19 mouse cellular contexts compared by ENCODE assay signal in genomic region chr8:48011871-48012270, GRCm38 (mm10).
"Had no signal": no experiment of that assay in that cellular context is flagged by ENCODE, and none has a peak within 500 bp of the region (broad histone marks: within the 10 kb centered on the region; RNA-seq: fewer than 3 reads in every experiment).

No protein-coding gene starts in this region.

- H3K36me3 ChIP-seq: lung, embryonic 15.5 days; midbrain, embryonic 10.5 days; midbrain, embryonic 12.5 days; neural tube, embryonic 13.5 days; neural tube, embryonic 15.5 days had no signal

- H3K9me3 ChIP-seq: lung, embryonic 15.5 days; midbrain, embryonic 10.5 days; midbrain, embryonic 12.5 days; neural tube, embryonic 13.5 days; neural tube, embryonic 15.5 days had no signal

- ATAC-seq: lung, postnatal 0 days; midbrain, embryonic 16.5 days had no signal

- H3K9ac ChIP-seq: lung, embryonic 15.5 days; midbrain, embryonic 12.5 days; neural tube, embryonic 13.5 days; neural tube, embryonic 15.5 days had no signal

- DNase-seq: lung, adult 18-20 months; lung, postnatal 4 days; midbrain, embryonic 14.5 days; retina, postnatal 1 day; right cerebral cortex, adult 18-20 months; right cerebral cortex, postnatal 25 days; right cerebral cortex, postnatal 4 days; spleen, adult 18-20 months; thymus, adult 18-20 months; thymus, postnatal 14 days; thymus, postnatal 36 days had no signal

- H3K4me1 ChIP-seq: lung, embryonic 15.5 days; midbrain, embryonic 10.5 days; midbrain, embryonic 12.5 days; neural tube, embryonic 13.5 days; neural tube, embryonic 15.5 days had no signal

- H3K4me3 ChIP-seq: lung, embryonic 15.5 days; midbrain, embryonic 10.5 days; midbrain, embryonic 12.5 days; myocyte; neural tube, embryonic 13.5 days; neural tube, embryonic 15.5 days had no signal

- H3K27ac ChIP-seq: lung, embryonic 15.5 days; midbrain, embryonic 10.5 days; midbrain, embryonic 12.5 days; neural tube, embryonic 13.5 days; neural tube, embryonic 15.5 days had no signal

- H3K27me3 ChIP-seq: lung, embryonic 15.5 days; midbrain, embryonic 12.5 days; neural tube, embryonic 13.5 days; neural tube, embryonic 15.5 days had no signal

- H3K4me2 ChIP-seq: lung, embryonic 15.5 days; midbrain, embryonic 12.5 days; neural tube, embryonic 13.5 days; neural tube, embryonic 15.5 days had no signal
